Mouse (Mus musculus) macrophage (primary cell): ENCODE measurements around the gene Ypel5. TPM values are rescaled to one million over a fixed set of nuclear protein-coding genes. Genes with fewer than 3 reads are reported as not detected.

Source experiments
- H3K27ac ChIP-seq: fragments of 350-480 bp; formaldehyde crosslinking; 2 replicates; pipeline ENCODE4 v1.9.0; 2021
- H3K36me3 ChIP-seq: fragments of 350-480 bp; formaldehyde crosslinking; 2 replicates; pipeline ENCODE4 v1.9.0; 2021; ENCODE audit errors: inconsistent target
- H3K4me3 ChIP-seq: fragments of 350-480 bp; formaldehyde crosslinking; 2 replicates; pipeline ENCODE4 v1.9.0; 2021; ENCODE audit errors: inconsistent target
- H3K79me2 ChIP-seq: fragments of 350-480 bp; formaldehyde crosslinking; 2 replicates; pipeline ENCODE4 v1.9.0; 2021; ENCODE audit errors: inconsistent target
- WGBS: methylation state at CpG from one replicate; pipeline ENCODE4 v1.1.7; 2026; ENCODE audit warnings: inconsistent platforms; ENCODE audit not compliant: missing documents; 5-methylcytosine and 5-hydroxymethylcytosine counted together
- polyA plus RNA-seq: library from polyadenylated mRNA; stranded (reverse); fragments of 250-400 nt; gene quantifications from 3 replicates; pipeline ENCODE4 v1.2.4, GENCODE M21; 2018; ENCODE audit warnings: inconsistent platforms

Ypel5 gene
- polyA plus RNA-seq, 1 experiment from 2014 or later, result 35.2 TPM

GRCm38 (mm10) chr17:72868181-72868580, 31.9 kb downstream of the Ypel5 start:
- no peak overlapping the region for H3K27ac ChIP-seq
- no peaks in the 10 kb centered on the region for H3K36me3 ChIP-seq
- no peak overlapping the region for H3K4me3 ChIP-seq
- no peaks in the 10 kb centered on the region for H3K79me2 ChIP-seq
- WGBS, result 75% methylated on average over 2 of the region's 2 CpGs

DNA sequence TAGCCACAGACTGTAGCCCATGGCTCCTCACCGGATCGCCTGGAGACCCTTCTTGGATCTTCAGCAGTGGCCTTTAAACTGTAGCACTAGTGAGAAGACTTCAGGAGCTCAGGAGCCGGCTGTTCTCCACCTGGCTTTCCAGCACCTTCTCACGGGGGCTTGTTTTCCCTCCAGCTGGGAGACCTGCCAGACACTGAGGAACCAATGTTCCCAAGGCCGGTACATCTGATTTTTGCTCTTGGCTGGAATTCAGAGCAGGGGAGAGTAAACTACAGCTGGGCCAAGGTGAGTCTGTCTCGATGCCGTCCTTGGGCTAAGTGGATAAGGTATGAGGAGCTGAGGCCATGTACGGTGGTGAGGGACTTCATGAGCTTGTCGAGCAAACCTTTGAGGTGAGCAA, 42.7 kb downstream of the Ypel5 start:
- H3K27ac ChIP-seq, result no peak overlapping the region
- H3K4me3 ChIP-seq, result no peak overlapping the region
- H3K79me2 ChIP-seq, result no peaks in the 10 kb centered on the region
- WGBS, result 91% methylated on average over 9 of the region's 9 CpGs
- H3K36me3 ChIP-seq, result no peaks in the 10 kb centered on the region

DNA sequence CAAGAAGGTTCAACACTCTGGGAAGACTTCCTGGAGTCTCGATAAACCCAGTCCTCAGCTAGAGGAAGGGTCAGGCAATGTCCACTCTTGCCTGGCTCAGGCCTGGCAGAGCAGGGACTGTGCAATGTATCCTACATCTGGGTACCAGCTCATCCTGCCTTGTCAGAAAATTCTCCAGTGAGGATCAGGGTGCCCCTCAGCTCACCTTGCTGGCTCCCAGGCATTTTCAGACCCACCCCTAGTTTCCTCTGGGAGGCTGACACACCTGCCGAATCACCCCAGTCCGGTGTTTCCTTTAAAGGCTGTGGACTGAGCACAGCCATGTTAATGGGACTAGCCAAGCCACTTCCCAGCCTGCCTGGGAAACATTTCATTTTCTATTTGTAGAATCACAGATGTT, 43.9 kb downstream of the Ypel5 start:
- Histone ChIP-seq H3K4me3 (no peak overlapping the region), H3K79me2 (no peaks in the 10 kb centered on the region), H3K27ac (no peak overlapping the region), H3K36me3 (no peaks in the 10 kb centered on the region)
- WGBS, result 73% methylated on average over 3 of the region's 3 CpGs

DNA sequence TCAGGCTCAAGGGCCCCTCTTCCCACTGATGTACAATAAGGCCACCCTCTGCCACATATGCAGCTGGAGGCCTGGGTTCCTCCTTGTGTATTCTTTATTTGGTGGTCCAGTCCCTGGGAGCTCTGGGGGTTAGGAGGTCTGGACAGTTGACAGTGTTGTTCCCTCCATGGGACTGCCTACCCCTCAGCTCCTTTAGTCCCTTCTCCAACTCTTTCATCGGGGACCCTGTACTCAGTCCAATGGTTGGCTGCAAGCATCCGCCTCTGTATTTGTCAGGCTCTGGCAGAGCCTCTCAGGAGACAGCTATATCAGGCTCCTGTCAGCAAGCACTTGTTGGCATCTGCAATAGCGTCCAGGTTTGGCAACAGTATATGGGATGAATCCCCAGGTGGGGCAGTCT, 44.8 kb downstream of the Ypel5 start:
- 93% methylated on average over 3 of the region's 3 CpGs for WGBS
- no peaks in the 10 kb centered on the region for H3K79me2 ChIP-seq
- no peak overlapping the region for H3K4me3 ChIP-seq
- no peak overlapping the region for H3K27ac ChIP-seq
- no peaks in the 10 kb centered on the region for H3K36me3 ChIP-seq

DNA sequence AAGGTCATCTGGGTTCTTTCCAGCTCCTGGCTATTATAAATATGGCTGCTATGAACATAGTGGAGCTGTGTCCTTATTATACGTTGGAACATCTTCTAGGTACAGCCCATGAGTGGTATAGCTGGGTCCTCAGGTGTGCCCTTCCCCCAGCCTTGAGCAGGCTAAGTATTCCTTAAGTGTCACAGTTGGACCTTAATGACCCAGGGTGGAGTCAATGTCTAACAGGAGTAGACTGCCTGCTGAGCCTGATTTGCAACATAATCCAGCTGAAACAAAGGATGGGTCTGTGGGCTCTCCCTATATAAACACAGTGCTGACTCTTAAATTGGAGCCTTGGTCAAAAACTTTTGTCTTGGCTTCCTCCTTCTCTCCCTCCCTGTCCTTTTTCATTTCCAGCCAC, 45.6 kb downstream of the Ypel5 start:
- H3K27ac ChIP-seq, result no peak overlapping the region
- H3K36me3 ChIP-seq, result no peaks in the 10 kb centered on the region
- WGBS, result 83% methylated on average over 1 of the region's 1 CpGs
- H3K79me2 ChIP-seq, result no peaks in the 10 kb centered on the region
- H3K4me3 ChIP-seq, result no peak overlapping the region

DNA sequence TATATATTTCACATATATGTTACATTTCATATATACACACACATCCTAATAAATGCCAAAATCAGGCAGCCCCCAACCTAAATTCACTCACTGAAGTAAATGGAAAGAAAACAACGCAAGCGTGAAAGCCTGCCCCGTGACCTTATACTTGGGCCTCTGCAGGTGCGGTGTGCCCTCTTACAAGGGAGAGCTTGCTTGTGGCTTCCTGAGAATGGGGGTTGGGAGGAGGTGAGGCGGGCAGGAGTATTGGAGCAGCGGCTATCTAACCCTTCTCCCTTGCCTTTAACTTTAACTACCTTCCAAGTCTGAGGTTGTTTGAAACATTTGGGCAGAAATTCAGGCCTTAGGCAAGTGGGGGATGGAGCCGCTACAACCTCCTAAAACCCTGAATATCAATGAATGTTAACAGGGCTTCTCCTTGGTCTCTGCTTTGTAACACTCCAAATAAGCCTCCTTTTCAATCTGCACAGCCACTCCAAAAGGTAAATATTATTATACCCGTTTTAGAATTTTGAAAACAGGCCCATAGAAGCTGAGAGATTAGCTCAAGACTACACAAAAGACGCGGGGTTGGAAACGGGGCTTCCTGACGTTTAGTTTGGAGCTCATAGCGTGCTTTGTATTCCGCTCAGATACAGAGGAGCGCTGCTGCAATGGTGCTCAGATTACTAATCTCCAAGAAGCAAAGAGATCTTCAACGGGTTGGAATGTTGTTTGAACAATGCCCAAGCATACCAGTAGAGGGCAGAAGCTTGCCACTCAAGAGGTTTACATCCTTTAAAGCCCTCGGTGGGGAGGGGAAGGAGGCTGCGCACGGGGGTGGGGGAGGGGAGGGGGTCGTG, 53.5 kb downstream of the Ypel5 start:
- no peaks in the 10 kb centered on the region for H3K79me2 ChIP-seq
- no peaks in the 10 kb centered on the region for H3K36me3 ChIP-seq
- no peak overlapping the region for H3K4me3 ChIP-seq
- H3K27ac ChIP-seq, result no peak overlapping the region
- 49% methylated on average over 17 of the region's 20 CpGs for WGBS

GRCm38 (mm10) chr17:72890398-72890898, 54.2 kb downstream of the Ypel5 start:
- no peaks in the 10 kb centered on the region for H3K79me2 ChIP-seq
- no peaks in the 10 kb centered on the region for H3K36me3 ChIP-seq
- H3K27ac ChIP-seq, result no peak overlapping the region
- no peak overlapping the region for H3K4me3 ChIP-seq
- 85% methylated on average over 8 of the region's 8 CpGs for WGBS

DNA sequence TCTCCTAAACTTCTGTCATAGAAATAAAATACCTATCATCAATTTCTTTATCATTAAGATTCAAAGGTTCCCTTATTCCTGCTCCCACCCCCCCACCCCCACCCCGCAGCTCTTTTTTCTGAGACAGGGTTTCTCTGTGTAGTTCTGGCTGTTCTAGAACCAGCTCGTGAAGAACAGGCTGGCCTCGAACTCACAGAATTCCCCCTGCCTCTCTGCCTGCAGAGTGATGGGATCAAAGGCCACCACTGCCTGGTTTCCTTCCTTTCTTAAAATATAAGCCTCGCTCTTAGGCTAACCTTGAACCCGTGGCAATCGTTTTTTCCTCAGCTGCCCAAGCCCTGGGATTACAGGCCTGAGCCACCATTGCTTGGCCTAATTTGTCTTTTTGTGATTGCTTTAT, 55.3 kb downstream of the Ypel5 start:
- Histone ChIP-seq H3K4me3 (no peak overlapping the region), H3K36me3 (no peaks in the 10 kb centered on the region), H3K27ac (no peak overlapping the region), H3K79me2 (no peaks in the 10 kb centered on the region)
- 94% methylated on average over 5 of the region's 6 CpGs for WGBS

- Histone ChIP-seq H3K27ac (no peak overlapping the region), H3K36me3 (no peaks in the 10 kb centered on the region), H3K79me2 (no peaks in the 10 kb centered on the region), H3K4me3 (no peak overlapping the region)
- 100% methylated on average over 3 of the region's 3 CpGs for WGBS
Measured at GRCm38 (mm10) chr17:72895506-72895905, 59.3 kb downstream of the Ypel5 start.

GRCm38 (mm10) chr17:72897076-72897475, 60.8 kb downstream of the Ypel5 start:
- Histone ChIP-seq H3K79me2 (no peaks in the 10 kb centered on the region), H3K27ac (no peak overlapping the region), H3K4me3 (no peak overlapping the region), H3K36me3 (no peaks in the 10 kb centered on the region)
- WGBS, result 91% methylated on average over 7 of the region's 7 CpGs

- Histone ChIP-seq H3K79me2 (no peaks in the 10 kb centered on the region), H3K4me3 (no peak overlapping the region), H3K27ac (no peak overlapping the region), H3K36me3 (no peaks in the 10 kb centered on the region)
- WGBS, result 97% methylated on average over 5 of the region's 5 CpGs
Measured at GRCm38 (mm10) chr17:72897961-72898360, 61.7 kb downstream of the Ypel5 start.

DNA sequence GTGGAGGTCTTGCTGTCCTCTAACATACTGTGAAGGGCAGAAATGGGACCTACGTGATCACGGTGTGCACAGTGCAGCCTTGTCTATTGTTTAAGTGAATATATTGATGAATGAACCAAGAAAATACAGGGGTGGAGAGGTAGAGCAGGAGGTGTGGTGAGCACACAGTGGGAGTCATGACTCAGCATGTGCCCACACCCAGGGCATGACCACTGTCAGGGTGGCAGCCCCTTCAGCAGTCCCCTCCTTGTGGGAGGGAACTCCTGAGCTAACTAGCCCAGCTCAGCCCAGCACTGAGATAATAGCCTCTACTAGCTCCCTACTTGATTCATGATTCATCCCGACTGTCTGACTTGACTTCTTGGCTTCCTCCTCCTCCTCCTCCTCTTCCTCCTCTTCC, 62.5 kb downstream of the Ypel5 start:
- Histone ChIP-seq H3K36me3 (no peaks in the 10 kb centered on the region), H3K79me2 (no peaks in the 10 kb centered on the region), H3K4me3 (no peak overlapping the region), H3K27ac (no peak overlapping the region)
- 68% methylated on average over 3 of the region's 3 CpGs for WGBS

Other genes starting within 250 kb of the Ypel5 start
- not detected in 3 replicates for gene Alk, start 231.8 kb upstream of the Ypel5 start, polyA plus RNA-seq
- gene Lbh, start 81.9 kb downstream of the Ypel5 start, polyA plus RNA-seq, result 28.0 to 32.2 TPM (median 30.6 TPM) in 3 replicates